Mouse (Mus musculus): Measurements from ENCODE around the gene Gna14.

DNA sequence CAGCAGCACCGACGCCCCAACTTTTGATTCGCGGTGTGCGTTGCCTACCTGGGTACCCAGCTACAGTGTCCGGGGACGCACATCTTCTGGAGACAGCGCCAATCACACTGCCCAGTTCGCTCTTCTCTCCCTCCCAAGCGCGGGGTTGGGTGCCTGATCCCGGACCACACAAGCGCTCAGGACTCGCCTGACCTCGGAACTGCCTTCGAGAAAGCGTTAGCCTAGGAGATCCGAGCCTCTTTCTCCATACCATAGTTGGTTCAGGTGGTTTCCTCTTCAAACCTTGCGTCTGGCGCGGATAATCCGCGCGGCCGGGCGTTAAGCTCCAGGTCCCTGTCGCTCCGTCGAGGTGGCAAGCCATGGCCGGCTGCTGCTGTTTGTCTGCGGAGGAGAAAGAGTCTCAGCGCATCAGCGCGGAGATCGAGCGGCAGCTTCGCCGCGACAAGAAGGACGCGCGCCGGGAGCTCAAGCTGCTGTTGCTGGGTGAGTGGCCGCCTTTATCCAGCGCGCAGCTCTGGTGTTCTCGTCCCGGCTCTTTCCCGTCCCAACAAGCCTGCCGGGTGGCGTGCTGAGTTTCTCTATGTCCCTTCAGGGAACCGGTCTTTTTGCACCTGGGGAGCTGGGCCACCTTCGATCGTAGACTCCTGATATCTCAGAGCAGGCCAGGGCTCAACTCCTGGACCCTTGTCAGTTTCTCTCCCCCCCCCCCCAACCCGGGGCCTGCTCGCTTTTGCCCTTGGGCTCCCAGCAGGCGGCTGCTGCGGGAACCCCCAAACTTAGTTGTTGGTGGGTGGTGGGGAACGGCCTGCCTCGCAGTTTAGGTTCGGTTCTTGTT lies 990 bp downstream of the Gna14 start:
- no peak for TF ChIP-seq GATA1 (IDR thresholded peaks at IDR 0.05; ENCODE audit: borderline replicate concordance, low read length)
- no peak for TF ChIP-seq FLI1 (IDR thresholded peaks at IDR 0.05; ENCODE audit: low read length)
